Mouse (Mus musculus) gastrocnemius, postnatal 10 days (tissue): ENCODE measurements around the gene Slc44a2. TPM values are rescaled to one million over a fixed set of nuclear protein-coding genes. Genes with fewer than 3 reads are reported as not detected.

Experiments
- DNase-seq: peaks from one replicate; pipeline ENCODE4 v3.0.0; 2021; ENCODE audit warnings: mixed read lengths
- total RNA-seq, 2 experiments: library from RNA; stranded (reverse); gene quantifications; 2 replicates each; pipeline ENCODE4 v1.2.3; 2021

Gene Slc44a2
- total RNA-seq, 2 experiments from 2014 or later: 131 to 140 TPM

DNA sequence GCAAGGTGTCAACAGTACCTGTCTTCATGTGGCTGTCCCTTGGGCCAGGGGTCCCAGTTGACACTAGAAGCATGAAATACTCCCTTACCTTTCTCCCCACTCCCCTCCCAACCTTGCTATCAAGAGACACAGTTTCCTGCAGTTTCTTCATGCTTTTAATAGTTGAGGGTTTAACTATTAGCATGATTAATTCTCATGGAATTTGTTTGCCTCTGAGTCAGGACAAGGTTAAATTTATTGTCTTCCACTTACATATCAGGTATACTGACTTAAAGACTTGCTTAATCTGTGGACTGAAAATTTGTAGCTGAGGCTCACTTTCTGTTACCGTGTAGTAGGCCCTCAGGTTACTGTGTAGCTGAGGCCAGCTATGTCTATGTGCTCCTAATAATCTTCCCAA is 13.0 kb downstream of the Slc44a2 start:
- no peak for DNase-seq

DNA sequence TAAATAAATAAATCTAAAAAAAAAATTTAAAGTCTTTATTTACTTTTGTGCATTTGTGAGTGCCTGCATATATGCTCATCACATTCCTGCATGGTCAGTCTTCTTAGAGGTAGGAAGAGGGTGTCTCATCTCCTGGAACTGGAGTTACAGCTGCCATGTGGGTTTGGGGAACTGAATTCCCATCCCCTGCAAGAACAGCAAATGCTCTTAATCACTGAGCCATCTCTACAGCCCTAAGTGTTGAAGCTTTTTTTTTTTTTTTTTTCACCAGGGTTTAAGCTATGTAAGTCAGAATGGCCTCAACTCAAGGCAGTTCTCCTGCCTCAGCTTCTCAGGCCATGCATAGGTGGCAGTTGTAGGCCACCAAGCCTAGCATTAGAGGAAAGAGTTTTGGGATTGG is 14.2 kb downstream of the Slc44a2 start:
- DNase-seq: no peak

DNA sequence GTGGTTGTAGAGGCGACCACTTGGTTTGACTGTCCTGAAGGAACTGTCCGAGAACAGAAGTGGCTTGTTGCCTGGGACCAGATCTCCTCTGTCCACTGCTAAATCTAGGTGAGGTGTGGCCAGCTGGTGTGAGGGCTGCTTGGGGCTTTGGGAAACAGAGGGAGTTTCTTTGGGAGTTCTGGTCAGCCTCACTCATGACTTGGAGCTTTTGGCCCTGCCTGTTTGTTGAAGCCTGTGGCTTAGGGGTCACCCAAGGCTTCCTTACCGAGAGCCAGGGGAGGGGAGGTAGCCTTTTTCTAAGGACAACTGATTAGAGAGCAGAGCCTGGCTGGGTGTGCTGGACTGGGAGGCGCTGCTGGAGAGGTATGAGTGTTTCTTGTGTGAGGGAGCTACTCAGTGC is 14.9 kb downstream of the Slc44a2 start:
- DNase-seq: no peak

DNA sequence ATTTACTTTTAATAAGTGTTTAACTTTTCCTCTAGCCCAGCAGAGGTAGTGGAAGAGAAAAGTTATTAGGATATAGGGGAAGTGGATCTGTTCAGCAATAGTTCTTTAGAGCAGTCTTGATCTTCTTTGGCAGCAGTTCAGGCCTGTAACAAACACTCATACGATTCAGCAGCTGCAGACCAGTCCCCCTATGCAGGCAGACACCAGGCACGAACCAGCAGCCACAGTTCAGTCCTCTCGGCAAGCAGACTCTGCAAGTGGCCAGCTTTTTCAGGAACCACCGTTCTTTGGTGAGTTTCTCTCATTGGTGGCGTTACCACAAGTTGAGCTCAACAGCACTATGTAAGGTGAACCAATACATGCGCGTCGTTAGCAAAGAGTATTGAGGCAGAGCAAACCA is 16.0 kb downstream of the Slc44a2 start:
- DNase-seq: no peak

DNA sequence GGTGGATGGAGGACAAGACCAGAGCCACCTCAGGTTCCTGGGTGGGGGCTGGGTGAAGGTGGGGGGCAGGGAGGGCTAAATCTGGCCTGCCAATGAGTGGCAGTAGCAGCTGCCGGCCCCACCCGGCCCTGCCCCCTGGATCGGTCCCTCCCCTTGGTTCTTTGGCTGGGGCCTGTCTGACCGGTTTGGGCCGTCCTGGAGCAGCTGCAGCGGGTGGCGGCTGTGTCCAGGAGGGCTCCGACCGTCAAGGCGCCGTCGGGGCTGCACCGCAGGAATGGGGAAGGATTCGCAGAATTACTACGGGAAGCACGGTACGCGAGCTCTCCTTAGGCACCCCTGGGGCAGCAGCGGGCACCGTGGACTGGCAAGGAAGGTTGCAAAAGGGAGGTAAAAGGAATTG is 17.2 kb downstream of the Slc44a2 start:
- peak; percentile 72 for DNase-seq

DNA sequence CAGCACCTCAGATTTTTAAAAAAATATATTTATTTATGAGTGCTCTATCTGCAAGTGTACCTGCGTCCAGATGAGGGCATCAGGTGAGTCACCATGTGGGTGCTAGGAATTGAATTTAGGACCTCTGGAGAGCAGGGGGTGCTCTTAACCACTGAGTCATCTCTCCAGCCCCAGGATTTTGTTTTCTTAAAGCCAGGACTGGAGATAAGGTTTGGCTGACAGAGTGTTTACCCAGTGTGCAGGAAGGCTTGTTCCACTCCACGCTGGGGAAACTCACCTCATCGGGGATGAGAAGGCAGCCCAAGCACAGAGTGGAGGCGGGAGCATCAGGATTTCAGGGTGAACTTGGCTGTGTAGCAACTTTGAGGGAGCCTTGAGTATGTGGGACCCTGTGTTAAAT is 19.9 kb downstream of the Slc44a2 start:
- DNase-seq: no peak

DNA sequence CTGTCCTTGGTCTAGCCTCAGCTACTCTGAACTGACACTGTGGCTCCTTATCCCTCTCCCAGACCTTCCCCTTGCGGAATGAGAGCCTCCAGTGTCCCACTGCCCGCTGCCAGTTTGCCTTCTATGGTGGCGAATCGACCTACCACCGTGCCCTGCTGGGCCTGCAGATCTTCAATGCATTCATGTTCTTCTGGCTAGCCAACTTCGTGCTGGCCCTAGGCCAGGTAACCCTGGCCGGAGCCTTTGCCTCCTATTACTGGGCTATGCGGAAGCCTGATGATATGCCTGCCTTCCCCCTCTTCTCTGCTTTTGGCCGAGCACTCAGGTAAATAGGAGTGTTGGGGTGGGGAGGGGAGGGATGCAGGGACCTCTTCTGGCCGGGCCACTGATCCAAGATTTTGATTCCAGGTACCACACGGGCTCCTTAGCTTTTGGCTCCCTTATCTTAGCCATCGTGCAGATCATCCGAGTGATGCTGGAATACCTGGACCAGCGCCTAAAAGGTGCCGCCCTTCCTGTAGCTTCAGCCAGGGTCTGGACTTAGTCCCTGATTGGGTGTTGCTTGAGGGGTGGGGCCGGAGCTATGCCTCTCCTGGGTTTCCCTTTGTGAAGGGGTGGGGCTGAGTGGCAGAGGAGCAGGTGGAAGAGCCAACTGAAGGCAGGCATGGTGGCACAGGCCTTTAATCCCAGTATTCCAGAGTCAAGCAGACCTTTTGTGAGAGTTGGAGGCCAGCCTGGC is 26.3 kb downstream of the Slc44a2 start:
- DNase-seq: no peak

DNA sequence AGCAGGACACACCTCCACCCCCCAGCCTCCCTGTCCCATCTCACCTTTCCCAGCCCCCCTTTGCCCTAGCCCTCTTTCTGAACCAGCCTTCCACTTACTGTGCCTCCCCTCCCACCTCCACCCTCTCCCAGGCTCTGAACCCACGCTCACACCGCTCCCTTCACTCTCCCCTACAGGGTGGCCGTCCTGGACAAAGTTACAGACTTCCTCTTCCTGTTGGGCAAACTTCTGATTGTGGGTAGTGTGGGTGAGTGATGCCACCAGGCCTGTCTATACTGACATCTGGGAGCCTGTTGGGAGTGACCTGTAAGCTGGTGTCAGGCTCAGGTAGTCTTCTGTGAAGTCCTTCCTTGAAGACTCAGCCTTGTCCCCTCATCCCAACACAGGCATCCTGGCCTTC is 27.7 kb downstream of the Slc44a2 start:
- DNase-seq: no peak

DNA sequence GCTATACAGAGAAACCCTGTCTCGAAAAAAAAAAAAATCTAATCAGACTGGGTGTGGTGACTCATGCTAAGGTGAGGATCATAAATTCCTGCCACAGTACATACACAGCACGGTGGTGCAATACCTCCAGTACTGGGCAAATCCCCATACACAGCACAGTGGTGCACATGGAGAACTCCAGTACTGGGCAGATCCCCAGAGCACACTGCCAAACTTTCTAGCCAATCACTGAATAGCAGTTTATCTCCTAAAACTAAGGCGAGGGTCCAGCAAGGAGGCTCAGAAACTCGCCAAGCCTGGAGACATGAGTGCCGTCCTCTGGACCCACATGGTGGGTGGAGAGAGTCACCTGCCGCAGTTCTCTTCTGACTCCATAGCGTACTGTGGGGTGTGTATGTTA is 30.7 kb downstream of the Slc44a2 start:
- no peak for DNase-seq

DNA sequence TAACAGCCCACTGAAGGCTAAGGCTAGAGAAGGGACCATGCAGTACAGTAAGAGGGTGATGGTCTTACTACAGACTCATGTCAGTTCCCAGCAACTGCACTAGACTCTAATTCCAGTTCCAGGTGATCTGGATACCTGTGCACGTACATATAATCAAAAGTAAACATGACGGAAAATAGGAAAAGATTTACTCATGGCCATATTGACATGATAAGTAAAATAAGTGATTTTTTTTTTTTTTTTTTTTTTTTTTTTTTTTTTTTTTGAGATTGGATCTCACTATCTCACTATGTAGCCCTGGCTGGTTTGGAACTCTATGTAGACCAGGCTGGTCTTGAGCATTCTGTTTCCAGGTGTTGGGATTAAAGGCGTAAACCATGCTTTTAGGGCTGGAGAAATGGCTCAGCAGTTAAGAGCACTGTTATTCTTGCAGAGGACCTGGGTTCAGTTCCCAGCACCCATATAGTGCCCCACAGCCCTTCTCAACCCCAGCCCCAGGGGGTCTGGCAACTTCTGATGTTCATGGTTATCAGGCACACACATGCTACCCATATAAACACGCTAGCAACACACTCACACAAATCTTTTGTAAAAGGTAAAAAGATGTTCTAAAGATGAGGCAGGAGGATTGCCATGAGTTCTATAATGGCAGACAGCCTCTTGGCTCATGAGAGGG is 31.3 kb downstream of the Slc44a2 start:
- no peak for DNase-seq

DNA sequence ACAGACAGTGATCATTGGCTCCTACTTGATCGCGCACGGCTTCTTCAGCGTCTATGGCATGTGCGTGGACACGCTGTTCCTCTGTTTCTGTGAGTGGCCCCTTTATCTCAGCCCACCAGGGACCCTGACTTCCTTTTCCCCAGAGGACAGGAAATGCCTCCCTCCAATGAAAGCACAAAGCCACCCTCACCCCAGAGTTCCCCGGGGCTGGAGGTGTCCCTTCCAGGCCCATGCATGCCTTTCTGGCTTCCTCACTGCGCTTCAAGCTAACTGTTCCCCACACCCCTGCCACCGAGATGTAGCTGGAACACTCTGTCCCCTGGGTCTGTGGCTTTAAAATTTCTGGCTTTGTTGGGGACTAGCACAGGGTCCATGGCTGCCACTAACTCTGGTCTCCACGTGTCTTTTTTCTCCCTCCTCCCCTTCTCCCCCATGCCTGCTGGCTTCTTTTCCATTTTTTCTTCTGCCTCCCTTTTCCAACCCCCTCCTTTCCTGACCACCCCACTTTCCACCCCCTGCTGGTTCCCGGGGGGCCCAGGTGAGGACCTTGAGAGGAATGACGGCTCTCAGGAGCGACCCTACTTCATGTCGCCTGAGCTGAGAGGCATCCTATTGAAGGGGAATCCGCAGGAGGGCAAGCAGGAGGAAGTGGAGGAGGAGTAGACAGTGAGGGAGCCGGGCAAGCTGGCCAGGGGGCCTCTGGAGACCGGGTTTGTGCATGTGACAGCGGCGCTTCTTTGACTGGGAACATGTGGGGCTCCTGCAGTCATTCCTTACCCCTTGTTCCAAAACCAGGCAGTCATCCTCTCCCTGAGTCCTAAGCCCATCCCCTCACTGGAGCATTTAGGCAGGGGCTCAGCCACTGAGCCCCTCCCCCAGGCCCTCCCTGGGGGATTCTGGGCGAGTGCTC is 32.2 kb downstream of the Slc44a2 start:
- no peak for DNase-seq

DNA sequence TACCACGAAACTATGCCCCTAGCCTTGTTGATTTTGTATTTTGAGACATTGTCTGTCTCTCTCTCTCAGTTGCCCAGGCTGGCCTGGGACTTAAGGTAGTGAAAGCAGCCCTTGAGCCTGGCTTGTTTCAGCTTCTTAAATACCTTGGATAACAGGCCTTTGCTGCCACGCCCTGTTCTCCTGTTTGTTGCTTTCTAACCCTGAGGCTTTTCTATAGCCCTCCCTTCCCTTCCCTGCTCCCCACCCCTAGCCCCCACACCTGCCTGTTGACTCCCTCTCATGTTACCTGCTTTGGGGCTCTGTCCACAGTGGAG is 32.8 kb downstream of the Slc44a2 start:
- no peak for DNase-seq

DNA sequence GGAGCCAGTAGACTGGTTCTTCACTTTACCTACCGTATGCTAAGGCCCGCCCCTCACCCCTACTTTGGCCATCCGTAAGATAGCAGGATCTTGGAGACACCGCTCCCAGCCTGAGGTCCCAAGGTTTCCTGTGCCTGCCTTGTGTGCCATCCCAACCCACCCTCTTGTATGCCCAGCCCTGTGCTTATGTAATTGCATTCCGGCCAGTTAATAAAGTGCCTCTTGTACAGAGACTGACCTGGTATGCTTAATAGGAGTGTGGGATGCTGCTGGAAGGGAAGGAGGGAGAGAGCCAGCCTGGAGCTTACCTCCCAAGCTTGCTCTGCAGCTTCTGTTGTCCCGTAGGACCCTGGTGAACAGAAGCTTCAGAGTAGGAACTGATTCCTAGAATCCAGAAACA is 34.3 kb downstream of the Slc44a2 start:
- no peak for DNase-seq

DNA sequence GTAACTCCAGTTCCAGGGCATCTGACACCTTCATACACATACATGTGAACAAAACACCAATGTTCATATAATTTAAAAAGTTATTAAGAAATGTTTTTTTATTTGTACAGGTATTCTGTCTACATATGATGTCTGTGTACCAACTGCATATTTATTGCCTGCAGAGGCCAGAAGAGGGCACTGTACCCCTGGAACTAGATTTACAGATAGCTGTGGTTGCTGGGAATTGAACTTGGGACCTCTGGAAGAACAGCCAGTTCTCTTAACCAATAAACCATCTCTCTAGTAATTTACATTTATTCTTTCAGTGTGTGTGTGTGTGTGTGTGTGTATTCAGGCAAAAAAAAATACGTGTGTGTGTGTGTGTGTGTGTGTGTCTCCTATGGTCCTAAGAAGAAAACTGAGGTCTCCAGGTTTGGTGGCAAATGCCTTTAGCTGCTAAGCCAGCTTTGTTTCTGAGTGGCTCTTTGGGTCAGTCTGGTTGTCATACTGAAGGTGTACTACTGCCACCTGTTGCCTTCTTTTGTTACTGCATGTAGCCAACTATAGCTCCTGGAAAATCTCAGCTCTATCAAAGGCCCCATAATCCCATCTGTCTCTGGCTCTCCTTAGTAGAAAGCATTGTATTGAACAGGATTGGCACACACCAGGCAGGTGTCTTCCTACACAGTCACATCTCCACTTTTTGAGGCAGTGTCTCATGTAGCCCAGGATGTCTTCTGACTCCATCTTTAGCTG is 36.7 kb downstream of the Slc44a2 start:
- DNase-seq: peak; percentile 66

DNA sequence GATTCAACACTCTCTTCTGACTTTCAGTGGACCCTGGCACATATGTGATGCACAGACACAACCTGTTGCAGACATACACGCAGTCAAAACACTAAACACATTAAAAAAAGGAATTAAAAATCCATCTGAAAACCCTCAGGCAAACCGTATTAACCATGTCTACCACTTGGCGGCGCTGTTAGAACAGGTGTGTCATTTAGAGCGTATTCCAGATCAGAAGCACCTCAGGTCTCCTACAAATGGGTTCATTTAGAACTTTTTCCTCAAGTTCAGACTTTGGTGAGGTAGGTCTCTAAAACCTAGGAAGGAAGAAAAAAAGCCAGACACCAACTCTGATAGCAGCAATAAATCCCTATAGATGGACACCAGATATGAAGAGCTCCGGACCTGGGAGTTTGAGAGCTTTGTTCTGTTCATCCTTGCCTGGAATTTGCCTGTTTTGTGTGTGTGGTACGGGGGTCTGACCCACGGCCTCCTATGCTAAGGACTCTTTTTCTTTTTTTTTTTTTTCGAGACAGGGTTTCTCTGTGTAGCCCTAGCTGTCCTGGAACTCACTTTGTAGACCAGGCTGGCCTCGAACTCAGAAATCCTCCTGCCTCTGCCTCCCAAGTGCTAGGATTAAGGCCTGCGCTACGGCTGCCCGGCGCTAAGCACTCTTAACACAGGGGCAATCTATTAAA is 46.2 kb downstream of the Slc44a2 start:
- DNase-seq: peak; percentile 64

DNA sequence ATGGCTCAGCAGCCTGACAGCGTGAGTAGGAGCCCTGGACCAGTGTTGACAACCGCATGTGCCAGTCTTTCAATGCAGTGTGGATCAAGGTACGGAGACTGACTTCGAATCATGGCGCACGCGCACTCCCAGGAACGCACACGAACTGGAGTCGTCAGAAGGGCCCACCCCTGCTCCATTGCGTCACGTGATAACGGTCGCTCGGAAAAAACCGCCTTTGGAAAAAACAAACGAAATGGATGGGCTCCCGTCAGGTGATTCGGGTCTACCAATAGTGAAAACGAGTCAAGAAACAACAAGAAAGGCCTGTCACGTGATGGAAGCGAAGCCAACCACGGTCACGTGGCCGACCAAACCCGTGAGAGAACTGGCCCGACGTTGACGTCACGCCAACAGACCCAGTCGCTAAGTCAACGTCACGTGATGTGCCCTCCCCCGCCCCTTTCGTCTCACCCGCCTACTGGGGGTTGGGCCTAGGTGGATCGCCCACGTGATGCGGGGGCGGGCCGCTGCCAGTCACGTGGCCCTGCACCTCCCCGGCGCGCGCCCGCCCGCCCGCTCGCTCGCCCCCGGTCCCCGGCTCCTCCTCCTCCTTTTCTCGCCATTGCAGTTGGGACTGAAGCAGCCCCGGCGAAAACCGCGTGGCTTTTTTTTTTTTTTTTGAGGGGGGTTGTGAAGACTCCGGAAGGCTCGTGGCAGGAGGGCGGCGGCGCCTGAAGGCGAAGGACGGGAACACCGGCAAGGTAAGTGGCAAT is 47.0 kb downstream of the Slc44a2 start, which contains the start of gene Ilf3:
Gene Ilf3 (plus strand): TSS at position 515 of the 755 bp plus-strand sequence.
- peak; percentile 100 for DNase-seq

DNA sequence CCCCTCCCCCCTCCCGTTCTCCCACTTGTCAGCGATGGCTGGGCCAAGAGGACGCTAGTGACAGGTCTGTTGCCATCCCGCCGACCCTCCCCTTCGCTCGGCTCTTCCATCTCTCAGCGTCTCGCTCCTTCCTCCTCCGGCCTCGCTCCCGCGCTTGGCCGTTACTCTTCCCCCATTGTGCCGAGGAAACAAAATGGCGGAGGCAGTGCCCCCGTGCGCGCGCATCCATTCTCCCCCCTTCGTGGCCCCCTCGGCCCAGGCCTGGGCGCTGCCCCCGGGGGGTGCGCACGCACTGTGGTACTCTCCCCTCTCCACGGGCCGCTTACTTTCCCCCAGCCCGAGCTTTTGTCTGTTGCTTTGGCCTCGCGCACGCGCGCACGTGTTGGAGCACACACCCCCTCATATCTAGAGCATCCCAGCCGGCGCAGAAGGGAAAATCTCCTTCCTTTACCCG is 47.7 kb downstream of the Slc44a2 start:
- peak; percentile 76 for DNase-seq

DNA sequence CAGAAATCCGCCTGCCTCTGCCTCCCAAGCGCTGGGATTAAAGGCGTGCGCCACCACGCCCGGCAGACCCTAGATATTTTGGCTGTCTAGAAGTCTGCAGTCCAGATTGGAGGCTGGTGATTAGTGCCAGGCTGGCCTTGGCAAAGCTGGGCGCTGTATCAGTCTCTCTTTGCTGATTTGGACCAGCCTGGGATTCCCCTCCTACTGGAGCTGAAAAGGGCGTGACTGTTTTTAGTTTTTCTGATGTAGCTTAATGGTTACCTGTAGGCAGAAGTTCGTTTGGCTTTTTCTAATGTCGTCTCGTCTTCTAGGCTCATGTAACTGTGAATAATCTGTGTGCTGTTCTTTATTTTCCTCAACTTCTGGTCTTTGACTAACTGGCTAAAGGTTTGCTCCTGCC is 48.6 kb downstream of the Slc44a2 start:
- DNase-seq: no peak

DNA sequence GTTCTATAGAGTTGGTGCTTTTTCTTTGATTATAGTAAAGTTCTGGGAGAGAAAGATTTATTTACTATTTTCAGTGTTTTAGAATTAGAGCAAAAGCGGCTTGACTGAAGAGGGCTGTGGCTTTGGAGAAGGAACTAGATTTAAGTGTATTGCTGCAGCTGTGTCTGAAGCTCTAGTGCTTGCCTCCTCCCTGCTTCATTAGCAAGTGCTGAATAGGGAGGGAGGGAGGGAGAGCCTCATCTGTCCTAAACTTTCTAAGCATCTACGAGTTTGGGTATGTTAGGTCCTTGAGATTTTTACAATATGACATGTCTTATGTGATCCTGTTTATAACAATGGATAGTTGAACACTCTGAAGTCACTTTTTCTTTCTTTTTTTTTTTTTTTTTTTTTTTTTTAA is 50.4 kb downstream of the Slc44a2 start:
- no peak for DNase-seq

DNA sequence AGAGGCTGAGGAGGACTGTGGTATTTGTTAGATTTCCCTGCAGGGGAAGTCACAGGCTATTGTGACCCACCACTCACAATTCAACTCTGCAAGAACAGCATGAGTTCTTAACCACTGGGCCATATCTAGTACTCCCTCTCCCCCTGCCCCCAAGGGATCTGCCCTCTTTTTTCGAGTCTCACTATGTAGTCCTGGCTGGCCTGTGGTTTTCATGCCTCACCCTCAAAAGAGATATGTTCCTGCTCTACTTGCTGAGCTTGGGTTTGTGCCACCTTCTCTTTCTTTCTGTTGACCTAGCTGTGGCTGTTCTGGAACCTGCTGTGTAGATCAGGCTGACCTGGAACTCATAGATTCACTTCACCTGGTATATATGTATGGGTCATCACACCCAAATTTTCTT is 52.0 kb downstream of the Slc44a2 start:
- DNase-seq: no peak

DNA sequence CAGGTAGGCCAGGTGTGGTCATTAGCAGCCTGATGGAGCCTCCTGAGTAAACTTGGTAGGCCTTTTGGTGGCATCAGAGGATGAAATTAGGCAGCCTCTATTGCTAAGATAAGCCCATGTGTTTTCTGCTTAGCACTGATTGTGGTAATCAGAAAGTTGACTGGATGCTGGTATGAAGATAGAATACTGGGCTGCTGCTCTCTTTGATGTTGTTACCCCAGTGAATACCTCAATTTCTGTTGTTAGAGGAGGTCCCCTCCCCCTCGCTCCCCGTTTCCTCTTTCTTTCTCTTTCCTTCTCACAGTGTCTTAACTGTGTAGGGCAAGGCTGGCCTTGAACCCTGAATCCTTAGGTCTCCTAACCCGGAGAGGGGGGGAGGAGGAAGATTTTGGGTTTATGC is 58.7 kb downstream of the Slc44a2 start:
- no peak for DNase-seq
